Mouse (Mus musculus) liver, embryonic 14.5 days (tissue): Measurements from ENCODE around the gene Hes3.

Source experiments
- CTCF ChIP-seq: IDR thresholded peaks from 2 replicates; pipeline ENCODE4 v1.5.1; 2016; ENCODE audit warnings: antibody characterized with exemption, low read depth, control low read depth
- EP300 ChIP-seq: IDR thresholded peaks from 2 replicates; pipeline ENCODE4 v1.6.1; 2016; ENCODE audit warnings: antibody characterized with exemption, low read depth

DNA sequence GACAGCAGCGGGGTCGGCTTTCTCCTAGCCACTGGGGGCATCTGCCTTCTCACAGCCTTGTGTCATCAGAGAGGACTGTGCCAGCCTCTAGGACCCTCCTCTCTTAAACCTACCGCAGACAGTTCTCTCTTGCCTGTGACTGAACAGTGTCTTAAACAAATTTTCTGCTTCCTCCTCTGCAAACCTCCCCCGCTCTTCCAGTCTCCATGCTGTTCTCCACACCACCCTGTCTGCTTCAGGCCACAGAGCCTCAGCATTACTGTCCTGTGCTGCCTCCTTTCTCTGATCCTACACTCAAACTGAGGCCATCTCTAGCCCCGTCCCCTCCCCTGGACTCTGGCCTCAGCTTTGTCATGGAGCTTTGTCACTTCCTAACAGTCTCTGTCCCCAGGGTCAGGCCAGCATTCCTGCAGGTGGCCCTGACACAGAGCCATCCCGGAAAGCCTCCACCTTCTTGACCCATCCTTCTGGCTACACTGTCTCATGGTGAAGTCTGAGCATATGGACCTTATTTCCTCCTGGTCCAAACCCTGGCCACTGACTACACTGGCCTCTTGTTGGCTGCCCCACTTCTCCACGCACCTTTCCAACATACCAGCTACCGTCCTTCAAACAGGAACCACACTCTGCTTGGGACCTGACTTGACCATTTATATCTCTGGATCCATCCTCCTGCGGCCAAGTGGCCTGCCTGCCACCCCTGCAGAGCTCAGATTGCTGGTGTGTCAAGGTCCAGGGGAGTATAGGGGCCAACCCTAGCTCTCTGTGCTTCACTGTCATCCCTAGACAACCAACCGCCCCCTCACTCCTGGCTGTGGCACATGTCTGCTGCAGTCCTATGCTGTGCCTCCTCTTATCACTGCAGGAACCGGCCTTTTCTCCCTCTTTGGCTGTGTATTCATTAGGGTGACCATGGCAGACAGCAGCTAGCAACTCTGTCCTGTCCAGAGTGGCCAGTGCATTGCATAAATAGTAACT is 46.6 kb downstream of the Hes3 start:
- TF ChIP-seq CTCF (no peak), EP300 (no peak)
